Mouse (Mus musculus) forebrain, embryonic 13.5 days (tissue): Measurements from ENCODE around the gene Cpsf6. TPM values are rescaled to one million over a fixed set of nuclear protein-coding genes. Genes with fewer than 3 reads are reported as not detected.

Source experiments
- ATAC-seq: fragments of 200-750 bp; cut with Nextera tagmentation; 2 replicates; pipeline ENCODE4 v1.8.0; 2017
- H3K27ac ChIP-seq: fragments of 300-500 bp; sonication (generic); 2 replicates; pipeline ENCODE4 v1.5.1; 2015; ENCODE audit warnings: inconsistent platforms, mild to moderate bottlenecking, moderate library complexity
- H3K27me3 ChIP-seq: fragments of 300-500 bp; sonication (generic); 2 replicates; pipeline ENCODE4 v1.6.1; 2015; ENCODE audit warnings: mild to moderate bottlenecking, inconsistent platforms
- H3K36me3 ChIP-seq: fragments of 300-500 bp; sonication (generic); 2 replicates; pipeline ENCODE4 v1.6.1; 2015; ENCODE audit warnings: mild to moderate bottlenecking, inconsistent platforms; ENCODE audit not compliant: poor library complexity, severe bottlenecking
- H3K4me1 ChIP-seq: fragments of 300-500 bp; sonication (generic); 2 replicates; pipeline ENCODE4 v1.6.1; 2015; ENCODE audit warnings: inconsistent platforms
- H3K4me2 ChIP-seq: fragments of 300-500 bp; sonication (generic); 2 replicates; pipeline ENCODE4 v1.6.1; 2015; ENCODE audit warnings: inconsistent platforms, mild to moderate bottlenecking, moderate library complexity
- H3K4me3 ChIP-seq: fragments of 300-500 bp; sonication (generic); 2 replicates; pipeline ENCODE4 v1.5.1; 2015; ENCODE audit warnings: mild to moderate bottlenecking, inconsistent platforms
- H3K9ac ChIP-seq: fragments of 300-500 bp; sonication (generic); 2 replicates; pipeline ENCODE4 v1.6.1; 2015; ENCODE audit warnings: mild to moderate bottlenecking, inconsistent platforms
- H3K9me3 ChIP-seq: fragments of 300-500 bp; sonication (generic); replicated peaks from 2 replicates; pipeline ENCODE4 v1.6.1; 2016; ENCODE audit warnings: inconsistent platforms
- WGBS: fragments of 180-500 bp; shearing (Covaris S2); methylation state at CpG from one replicate; pipeline ENCODE4 v1.1.7; 2015; 5-methylcytosine and 5-hydroxymethylcytosine counted together
- polyA plus RNA-seq: library from polyadenylated mRNA; unstranded; fragments of >200 nt; fragmentation: Nextera tagmentation; extraction: Ambion mirVana; gene quantifications from 2 replicates; pipeline ENCODE4 v1.2.1, GENCODE M21; 2015

The Cpsf6 gene
- 242 and 248 TPM in 2 replicates for polyA plus RNA-seq

DNA sequence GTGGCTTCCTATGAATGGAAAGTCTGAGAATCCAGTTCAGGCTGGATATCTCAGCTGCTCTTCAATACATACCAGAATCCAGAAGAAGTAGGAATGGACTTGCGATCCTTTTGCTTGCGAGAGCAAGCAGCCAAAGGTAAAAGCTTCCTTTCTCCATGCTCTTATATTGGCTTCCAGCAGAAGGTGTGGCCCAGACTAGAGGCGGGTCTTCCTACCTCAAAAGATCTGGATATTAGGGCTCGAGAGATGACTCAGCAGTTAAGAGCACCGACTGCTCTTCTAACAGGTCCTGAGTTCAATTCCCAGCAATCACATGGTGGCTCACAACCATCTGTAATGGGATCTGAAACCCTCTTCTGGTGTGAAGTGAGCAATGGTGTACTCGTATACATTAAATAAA is at the start of gene Cpsf6:
Cpsf6 (minus strand) TSS at position 108 of the 400 bp plus-strand sequence.
- H3K9ac ChIP-seq, result no peak within 1 kb of the TSS
- H3K27ac ChIP-seq, result no peak within 1 kb of the TSS
- no peaks in the 10 kb centered on the region for H3K27me3 ChIP-seq
- no peak within 1 kb of the TSS for H3K4me3 ChIP-seq
- ATAC-seq, result no peak
- 94% methylated on average over 6 of the region's 6 CpGs for WGBS
- H3K9me3 ChIP-seq, result no peaks in the 10 kb centered on the region
- no peaks in the 10 kb centered on the region for H3K36me3 ChIP-seq
- peaks cover 7% of the 10 kb centered on the region for H3K4me1 ChIP-seq
- no peak within 1 kb of the TSS for H3K4me2 ChIP-seq

DNA sequence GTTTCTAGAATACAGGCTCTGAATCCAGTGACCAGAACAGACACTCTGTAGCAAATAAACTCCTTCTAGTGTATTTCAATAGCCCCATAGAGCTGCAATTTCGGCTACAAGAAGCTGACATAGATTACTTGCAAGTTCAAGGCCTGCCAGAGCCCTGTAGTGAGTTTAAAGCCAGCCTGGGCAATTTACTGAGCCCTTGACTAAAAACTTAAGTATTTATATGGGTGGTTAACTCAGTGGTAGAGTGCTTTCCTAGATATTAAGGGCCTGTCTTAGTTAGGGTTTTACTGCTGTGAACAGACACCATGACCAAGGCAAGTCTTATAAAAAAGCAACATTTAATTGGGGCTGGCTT is 46.8 kb upstream of the Cpsf6 start:
- no peak for ATAC-seq
- Histone ChIP-seq H3K4me1 (peaks cover 10% of the 10 kb centered on the region), H3K27me3 (no peaks in the 10 kb centered on the region), H3K4me2 (no peak overlapping the region), H3K4me3 (no peak overlapping the region), H3K9me3 (no peaks in the 10 kb centered on the region), H3K9ac (no peak overlapping the region), H3K27ac (peak overlapping the region; percentile 44; the same call in 1 of the 2 replicates), H3K36me3 (no peaks in the 10 kb centered on the region)
- 83% methylated on average over 1 of the region's 1 CpGs for WGBS

DNA sequence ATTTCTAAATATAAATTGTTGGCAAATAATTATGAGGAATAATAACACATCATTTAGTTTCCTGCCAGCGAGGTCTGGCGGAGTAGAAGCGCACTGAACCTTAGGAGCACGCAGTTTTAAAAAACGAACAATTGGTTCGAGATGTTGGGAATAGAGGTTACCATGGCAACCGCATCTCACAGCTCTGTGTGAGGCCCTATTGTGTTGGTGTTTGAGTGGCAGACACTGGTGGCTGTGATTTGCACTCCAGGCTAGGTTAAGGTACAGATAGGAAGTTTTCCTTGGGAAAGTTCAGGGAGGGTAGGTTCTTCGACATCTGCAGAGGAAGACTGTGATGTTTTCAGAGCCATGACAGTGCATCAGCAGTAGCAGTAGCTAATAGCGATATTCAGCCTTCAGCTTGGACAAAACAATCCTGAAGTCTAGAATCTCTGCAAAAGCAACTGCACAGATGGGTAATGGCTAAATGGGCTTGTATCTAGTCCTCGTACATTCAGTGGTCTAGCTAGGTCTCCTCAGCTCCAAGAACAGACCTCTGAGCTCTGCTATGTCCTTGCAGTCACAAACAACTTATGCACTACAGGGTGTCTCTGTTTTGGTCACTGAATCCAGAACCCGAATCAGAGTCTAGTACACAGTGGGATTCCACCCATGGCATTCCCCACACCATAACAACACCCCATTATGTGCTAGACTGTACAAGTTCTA is 46.2 kb upstream of the Cpsf6 start:
- peak; percentile 94 for ATAC-seq
- Histone ChIP-seq H3K4me3 (no peak overlapping the region), H3K27ac (peak overlapping the region; percentile 44; the same call in 1 of the 2 replicates), H3K9ac (no peak overlapping the region), H3K4me1 (peaks cover 10% of the 10 kb centered on the region), H3K4me2 (peak overlapping the region; percentile 12; the same call in 1 of the 2 replicates), H3K27me3 (no peaks in the 10 kb centered on the region), H3K36me3 (no peaks in the 10 kb centered on the region), H3K9me3 (no peaks in the 10 kb centered on the region)
- 23% methylated on average over 11 of the region's 11 CpGs for WGBS

DNA sequence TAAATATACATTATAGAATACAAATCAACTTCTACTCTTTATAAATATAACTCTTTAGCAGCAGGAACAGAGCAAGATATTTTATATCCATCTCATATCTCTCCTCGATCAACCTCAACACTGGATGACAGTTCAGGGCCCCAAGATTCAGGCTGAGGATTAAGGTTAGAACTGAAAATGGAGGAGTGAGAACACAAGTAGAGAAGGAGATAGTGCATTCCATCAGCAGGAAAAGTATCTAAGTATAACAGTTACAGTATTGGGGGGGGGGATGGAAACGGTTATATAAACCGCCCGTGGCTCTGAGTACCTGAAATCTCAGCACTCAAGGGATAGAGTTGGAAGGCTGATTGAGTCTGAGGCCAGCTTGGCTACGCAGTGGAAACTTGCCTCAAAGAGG is 45.2 kb upstream of the Cpsf6 start:
- Histone ChIP-seq H3K9ac (no peak overlapping the region), H3K4me1 (peaks cover 10% of the 10 kb centered on the region), H3K27me3 (no peaks in the 10 kb centered on the region), H3K4me3 (no peak overlapping the region), H3K27ac (no peak overlapping the region), H3K36me3 (no peaks in the 10 kb centered on the region), H3K4me2 (no peak overlapping the region), H3K9me3 (no peaks in the 10 kb centered on the region)
- 91% methylated on average over 5 of the region's 5 CpGs for WGBS
- no peak for ATAC-seq

DNA sequence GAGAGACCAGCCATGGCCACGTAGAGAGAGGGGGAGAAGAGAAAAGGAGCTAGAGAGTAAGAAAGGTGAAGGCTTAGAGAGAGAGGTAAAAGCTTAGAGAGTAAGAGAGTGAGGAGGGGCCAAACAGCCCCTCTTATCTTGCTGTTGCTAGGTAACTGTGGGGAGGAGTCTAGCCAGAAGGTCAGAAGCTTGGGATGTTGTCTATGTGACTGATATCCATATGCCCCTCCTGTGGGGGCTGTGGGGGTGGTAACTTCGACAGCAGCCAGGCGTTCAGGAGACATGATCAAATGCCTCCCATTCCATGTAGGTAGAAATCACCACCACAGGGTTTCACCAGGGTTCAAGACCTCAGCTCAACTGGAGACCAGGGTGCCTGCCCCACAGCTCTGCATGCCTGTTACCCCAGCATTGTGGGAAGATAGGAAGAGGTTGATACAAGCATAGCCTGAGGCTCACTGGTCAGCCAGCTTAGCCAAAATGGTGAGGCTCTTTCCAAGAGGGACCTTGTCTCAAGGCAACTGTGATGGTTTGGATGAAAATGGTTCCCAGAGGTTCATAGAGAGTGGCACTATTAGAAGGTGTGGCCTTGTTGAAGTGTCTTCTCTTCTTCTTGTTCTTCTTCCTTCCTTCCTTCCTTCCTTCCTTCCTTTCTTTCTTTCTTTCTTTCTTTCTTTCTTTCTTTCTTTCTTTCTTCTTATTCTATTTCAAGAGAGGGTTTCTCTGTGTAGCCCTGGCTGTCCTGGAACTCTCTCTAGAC is 44.5 kb upstream of the Cpsf6 start:
- Histone ChIP-seq H3K27me3 (no peaks in the 10 kb centered on the region), H3K9me3 (no peaks in the 10 kb centered on the region), H3K27ac (no peak overlapping the region), H3K36me3 (no peaks in the 10 kb centered on the region), H3K4me2 (no peak overlapping the region), H3K4me1 (peaks cover 10% of the 10 kb centered on the region), H3K9ac (no peak overlapping the region), H3K4me3 (no peak overlapping the region)
- 74% methylated on average over 3 of the region's 3 CpGs for WGBS
- ATAC-seq, result no peak

DNA sequence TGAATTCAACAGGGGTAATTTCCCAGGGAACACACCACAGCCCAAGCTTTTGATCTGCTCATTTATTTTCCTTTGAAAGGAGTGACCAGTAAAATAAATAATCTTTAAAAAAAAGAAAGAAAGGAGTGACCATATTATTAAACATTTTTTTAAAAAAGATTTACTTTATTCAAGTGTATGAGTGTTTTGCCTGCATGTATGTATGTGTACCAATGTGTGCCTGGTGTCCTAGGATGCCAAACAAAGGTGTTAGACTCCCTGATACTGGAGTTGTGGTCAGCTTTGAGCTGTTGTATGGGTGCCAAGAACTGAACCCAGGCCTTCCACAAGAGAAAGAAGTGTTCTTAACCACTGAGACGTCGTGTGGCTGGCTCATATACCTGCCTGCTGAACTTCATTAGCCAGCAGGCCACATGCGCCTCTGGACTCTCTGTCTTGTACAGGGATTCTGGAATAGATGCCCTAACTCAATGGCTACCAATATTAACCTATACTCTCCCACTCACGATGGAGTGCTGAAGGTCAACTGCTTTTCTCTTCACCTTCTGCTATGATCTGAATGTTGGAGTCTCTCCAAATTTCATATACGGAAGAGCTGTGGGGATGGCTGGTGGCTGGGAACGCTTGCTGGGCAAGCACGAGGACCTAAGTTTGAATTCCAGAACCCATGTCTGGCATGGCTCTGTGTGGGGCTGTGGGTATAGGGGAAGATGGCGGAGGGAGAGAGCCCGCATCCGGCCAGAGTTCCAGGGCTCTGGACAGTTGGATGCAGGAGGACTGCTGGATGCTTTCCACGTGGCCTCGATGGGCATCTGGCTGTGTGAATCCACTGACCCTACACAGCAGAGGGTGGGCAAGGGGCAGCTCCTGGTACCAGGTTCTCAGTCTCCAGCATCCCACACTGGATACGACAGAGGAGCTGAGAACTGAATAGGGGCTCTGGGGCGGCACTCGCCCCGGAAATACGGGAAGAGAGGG is 43.5 kb upstream of the Cpsf6 start:
- Histone ChIP-seq H3K4me2 (no peak overlapping the region), H3K36me3 (no peaks in the 10 kb centered on the region), H3K27me3 (peaks cover 2% of the 10 kb centered on the region; the same call in 1 of the 2 replicates), H3K4me3 (no peak overlapping the region), H3K9ac (no peak overlapping the region), H3K4me1 (peaks cover 16% of the 10 kb centered on the region), H3K27ac (no peak overlapping the region), H3K9me3 (no peaks in the 10 kb centered on the region)
- WGBS, result 89% methylated on average over 17 of the region's 17 CpGs
- ATAC-seq, result no peak

DNA sequence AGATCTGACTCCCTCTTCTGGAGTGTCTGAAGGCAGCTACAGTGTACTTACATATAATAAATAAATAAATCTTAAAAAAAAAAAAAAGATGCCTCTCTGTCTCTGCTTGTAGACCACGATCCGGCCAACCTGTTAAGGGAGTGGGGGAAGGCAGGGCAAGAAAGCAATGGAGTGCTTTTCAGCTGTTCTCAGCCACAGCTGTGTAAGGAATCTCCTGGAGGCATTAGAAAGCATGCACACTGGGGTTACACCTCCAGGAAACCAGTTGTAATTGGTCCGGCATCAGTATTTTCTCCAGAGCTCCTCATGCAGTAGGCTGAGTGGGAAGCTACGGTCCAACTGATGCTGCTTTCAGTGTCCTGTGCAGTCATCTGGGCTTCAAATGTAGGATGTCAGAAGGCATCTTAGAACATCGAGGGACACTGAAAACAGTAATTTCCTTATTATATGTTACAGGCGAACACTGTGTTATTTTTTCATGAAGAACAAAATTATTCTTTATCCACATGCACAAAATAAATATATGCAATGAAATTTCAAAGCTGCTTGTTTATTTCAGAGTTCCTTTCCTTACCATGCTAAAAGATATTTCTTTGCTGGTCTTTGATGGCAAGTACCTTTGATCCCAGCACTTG is 42.5 kb upstream of the Cpsf6 start:
- peaks cover 2% of the 10 kb centered on the region; the same call in 1 of the 2 replicates for H3K27me3 ChIP-seq
- no peak overlapping the region for H3K4me3 ChIP-seq
- H3K27ac ChIP-seq, result no peak overlapping the region
- H3K9me3 ChIP-seq, result no peaks in the 10 kb centered on the region
- no peaks in the 10 kb centered on the region for H3K36me3 ChIP-seq
- peaks cover 27% of the 10 kb centered on the region for H3K4me1 ChIP-seq
- 87% methylated on average over 6 of the region's 6 CpGs for WGBS
- no peak overlapping the region for H3K9ac ChIP-seq
- no peak for ATAC-seq
- H3K4me2 ChIP-seq, result no peak overlapping the region

DNA sequence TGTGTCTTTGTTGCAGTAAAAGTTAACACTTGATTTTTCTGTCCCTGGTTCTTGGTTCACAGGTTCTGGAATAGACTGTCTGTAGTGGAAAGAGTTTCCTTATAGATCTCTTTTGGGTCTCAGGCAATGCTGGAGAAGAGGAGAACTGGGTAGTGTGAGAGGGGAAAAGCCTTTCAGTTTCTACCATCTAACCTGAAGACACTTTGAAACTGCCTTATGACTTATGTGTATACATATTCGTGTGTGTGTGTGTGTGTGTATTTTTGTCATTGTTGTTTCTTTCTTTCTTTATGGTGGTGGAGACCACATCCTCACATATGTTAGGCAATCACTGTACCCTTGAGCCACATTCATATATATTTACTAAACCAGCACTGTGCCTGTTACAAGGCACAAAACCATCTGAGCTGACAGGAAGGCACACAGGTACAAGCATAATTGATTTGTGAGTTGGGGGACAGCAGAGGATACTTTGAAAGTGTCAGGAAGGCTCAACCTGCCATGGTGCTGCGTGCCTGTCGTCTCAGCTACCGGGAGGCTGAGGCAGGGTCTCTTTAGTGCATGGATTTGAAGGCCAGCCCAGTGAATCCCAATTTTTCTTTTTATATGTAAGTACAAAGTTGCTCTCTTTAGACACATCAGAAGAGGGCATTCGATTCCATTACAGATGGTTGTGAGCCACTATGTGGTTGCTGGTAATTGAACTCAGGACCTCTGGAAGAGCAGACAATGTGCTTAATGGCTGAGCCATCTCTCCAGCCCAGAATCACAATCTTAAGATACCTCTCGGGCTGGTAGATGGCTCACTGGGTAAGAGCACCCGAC is 41.7 kb upstream of the Cpsf6 start:
- no peaks in the 10 kb centered on the region for H3K9me3 ChIP-seq
- no peak overlapping the region for H3K9ac ChIP-seq
- H3K36me3 ChIP-seq, result no peaks in the 10 kb centered on the region
- no peak overlapping the region for H3K4me2 ChIP-seq
- no peak for ATAC-seq
- H3K4me3 ChIP-seq, result no peak overlapping the region
- 86% methylated on average over 7 of the region's 7 CpGs for WGBS
- peaks cover 2% of the 10 kb centered on the region; the same call in 1 of the 2 replicates for H3K27me3 ChIP-seq
- peaks cover 32% of the 10 kb centered on the region for H3K4me1 ChIP-seq
- H3K27ac ChIP-seq, result no peak overlapping the region

DNA sequence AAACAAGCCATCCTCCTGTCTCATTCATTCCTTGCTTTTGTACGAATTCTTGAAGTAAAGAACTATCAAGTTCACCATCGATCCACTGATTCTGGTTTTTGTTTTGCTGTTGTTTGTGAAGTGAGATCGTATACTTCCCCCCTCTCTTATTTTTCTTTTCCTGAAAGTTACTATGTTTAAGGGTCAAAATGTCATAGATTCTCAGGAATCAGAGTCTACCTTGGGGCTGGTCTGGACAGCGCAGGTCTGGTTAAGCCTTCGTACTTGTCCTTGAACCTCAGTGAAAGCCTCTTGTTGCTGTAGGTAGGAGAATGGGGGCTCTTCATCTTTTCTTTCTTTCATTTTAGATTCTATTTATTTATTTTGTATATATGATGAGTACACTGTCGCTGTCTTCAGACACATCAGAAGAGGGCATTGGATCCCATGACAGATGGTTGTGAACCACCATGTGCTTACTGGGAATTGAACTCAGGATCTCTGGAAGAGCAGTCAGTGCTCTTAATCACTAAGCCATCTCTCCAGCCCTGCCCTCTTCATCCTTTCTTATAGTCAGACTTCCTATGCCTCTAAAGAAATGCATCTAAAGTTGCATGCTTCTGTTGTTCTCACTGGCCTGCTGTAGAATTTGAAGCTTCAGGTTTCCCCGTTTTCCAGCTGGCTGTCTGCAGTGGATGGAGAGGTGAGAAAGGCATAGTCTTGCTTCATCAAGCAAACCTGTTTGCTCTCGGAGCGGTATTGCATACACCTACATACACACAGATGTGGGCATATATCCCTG is 40.9 kb upstream of the Cpsf6 start:
- Histone ChIP-seq H3K4me3 (no peak overlapping the region), H3K27ac (no peak overlapping the region), H3K9ac (no peak overlapping the region), H3K4me2 (no peak overlapping the region), H3K9me3 (no peaks in the 10 kb centered on the region), H3K36me3 (no peaks in the 10 kb centered on the region), H3K27me3 (peaks cover 2% of the 10 kb centered on the region; the same call in 1 of the 2 replicates), H3K4me1 (peaks cover 30% of the 10 kb centered on the region)
- 87% methylated on average over 9 of the region's 9 CpGs for WGBS
- no peak for ATAC-seq

DNA sequence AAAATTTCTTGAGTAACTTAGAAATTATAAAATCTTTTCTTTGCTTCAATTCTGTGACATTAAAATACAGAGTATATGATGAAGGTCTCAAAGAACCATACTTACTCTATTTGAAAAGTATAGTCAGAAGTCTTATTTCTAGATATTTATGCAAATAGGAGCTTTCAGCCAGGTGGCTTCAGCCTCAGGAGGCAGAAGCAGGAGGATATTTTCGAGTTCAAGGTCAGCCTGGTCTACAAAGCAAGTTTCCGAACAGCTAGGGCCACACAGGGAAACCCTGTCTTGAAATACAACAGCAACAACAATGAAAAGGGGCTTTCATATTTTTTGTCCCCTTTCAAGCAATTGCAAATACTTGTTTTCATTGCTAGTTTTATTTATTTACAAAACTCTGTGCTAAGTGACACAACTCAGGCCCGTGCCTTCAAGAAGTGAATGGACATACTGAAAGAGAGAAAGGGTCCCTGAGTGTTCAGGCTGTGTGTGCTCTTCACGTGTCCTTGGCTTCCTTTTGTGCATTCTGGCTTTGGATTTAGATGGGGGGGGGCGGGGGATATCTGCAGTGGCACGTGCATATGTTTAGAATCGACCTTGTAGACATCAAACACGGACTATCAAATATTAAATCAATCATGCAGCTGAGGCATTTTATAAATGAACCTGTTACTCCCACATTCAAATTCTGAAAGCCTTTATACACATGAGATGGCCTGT is 39.9 kb upstream of the Cpsf6 start:
- Histone ChIP-seq H3K36me3 (no peaks in the 10 kb centered on the region), H3K27me3 (peaks cover 2% of the 10 kb centered on the region; the same call in 1 of the 2 replicates), H3K4me2 (no peak overlapping the region), H3K9me3 (no peaks in the 10 kb centered on the region), H3K27ac (no peak overlapping the region), H3K4me3 (no peak overlapping the region), H3K4me1 (peaks cover 29% of the 10 kb centered on the region), H3K9ac (no peak overlapping the region)
- no peak for ATAC-seq
- 72% methylated on average over 8 of the region's 8 CpGs for WGBS
